Mouse (Mus musculus): ENCODE data around the gene Ehbp1l1. TPM values are rescaled to one million over a fixed set of nuclear protein-coding genes. Genes with fewer than 3 reads are reported as not detected.

The Ehbp1l1 gene
- polyA plus RNA-seq, 1 experiment, result 61.8 TPM

GRCm38 (mm10) chr19:5739446-5739845 lies 13.3 kb upstream of the Ehbp1l1 start:
- H3K36me3 ChIP-seq (ENCODE audit: control insufficient read depth, insufficient read depth, low read length), result no peaks in the 10 kb centered on the region
- H3K4me1 ChIP-seq (replicated peaks; ENCODE audit: control insufficient read depth, insufficient read depth, low read length), result 0 out of 2 replicates have a peak, but pooled peaks cover 3% of the 10 kb centered on the region
- no peak overlapping the region for H3K27ac ChIP-seq (ENCODE audit: control insufficient read depth, insufficient read depth, low read length)
- 83% methylated on average over 2 of the region's 2 CpGs for WGBS
- TF ChIP-seq CTCF (IDR thresholded peaks at IDR 0.05; ENCODE audit: borderline replicate concordance, control insufficient read depth, extremely low read depth, insufficient read depth, low read length, poor library complexity) (no peak), POLR2A (IDR thresholded peaks at IDR 0.05; ENCODE audit: control insufficient read depth, extremely low read depth, insufficient read depth, low read length, poor library complexity) (no peak)
- no peak for DNase-seq
- H3K4me3 ChIP-seq (ENCODE audit: control insufficient read depth, insufficient read depth, low read length), result no peak overlapping the region
- peaks cover 21% of the 10 kb centered on the region; the same call in 1 of the 2 replicates for H3K27me3 ChIP-seq (ENCODE audit: control insufficient read depth, insufficient read depth, low read length)

DNA sequence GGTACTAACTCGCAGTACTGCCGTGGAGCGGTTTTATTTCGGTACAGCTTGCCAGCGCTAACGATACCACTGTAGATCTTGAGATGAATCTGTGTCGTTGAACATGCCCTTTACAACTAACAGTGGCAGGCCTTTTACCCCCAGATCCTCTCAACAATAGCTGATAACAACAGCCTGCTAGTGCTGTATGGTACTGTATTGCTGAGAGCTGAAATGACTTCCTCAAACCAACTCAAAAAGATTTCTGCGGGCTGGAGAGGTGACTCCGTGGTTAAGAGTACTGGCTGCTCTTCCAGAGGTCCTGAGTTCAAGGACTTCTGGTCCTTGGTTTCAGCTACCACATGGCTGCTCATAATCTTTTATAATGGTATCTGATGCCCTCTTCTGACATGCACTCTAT lies 8.2 kb upstream of the Ehbp1l1 start:
- Histone ChIP-seq H3K4me3 (ENCODE audit: control insufficient read depth, insufficient read depth, low read length) (no peak overlapping the region), H3K36me3 (ENCODE audit: control insufficient read depth, insufficient read depth, low read length) (no peaks in the 10 kb centered on the region), H3K27me3 (ENCODE audit: control insufficient read depth, insufficient read depth, low read length) (no peaks in the 10 kb centered on the region; the same call in 1 of the 2 replicates), H3K4me1 (replicated peaks; ENCODE audit: control insufficient read depth, insufficient read depth, low read length) (peaks cover 15% of the 10 kb centered on the region), H3K27ac (ENCODE audit: control insufficient read depth, insufficient read depth, low read length) (no peak overlapping the region)
- TF ChIP-seq CTCF (IDR thresholded peaks at IDR 0.05; ENCODE audit: borderline replicate concordance, control insufficient read depth, extremely low read depth, insufficient read depth, low read length, poor library complexity) (no peak), POLR2A (IDR thresholded peaks at IDR 0.05; ENCODE audit: control insufficient read depth, extremely low read depth, insufficient read depth, low read length, poor library complexity) (no peak)
- DNase-seq, result no peak
- WGBS, result 63% methylated on average over 9 of the region's 9 CpGs

GRCm38 (mm10) chr19:5731264-5731978 lies 5.3 kb upstream of the Ehbp1l1 start:
- WGBS, result 1% methylated on average over 47 of the region's 47 CpGs
- DNase-seq, result peak; percentile 86
- Histone ChIP-seq H3K36me3 (ENCODE audit: control insufficient read depth, insufficient read depth, low read length) (no peaks in the 10 kb centered on the region), H3K4me3 (ENCODE audit: control insufficient read depth, insufficient read depth, low read length) (peak overlapping the region; percentile 89), H3K4me1 (replicated peaks; ENCODE audit: control insufficient read depth, insufficient read depth, low read length) (peaks cover 37% of the 10 kb centered on the region), H3K27ac (ENCODE audit: control insufficient read depth, insufficient read depth, low read length) (no peak overlapping the region), H3K27me3 (ENCODE audit: control insufficient read depth, insufficient read depth, low read length) (no peaks in the 10 kb centered on the region)
- TF ChIP-seq CTCF (IDR thresholded peaks at IDR 0.05; ENCODE audit: borderline replicate concordance, control insufficient read depth, extremely low read depth, insufficient read depth, low read length, poor library complexity), result peak; percentile 46; the same call in 1 of the 2 replicates
- no peak for TF ChIP-seq POLR2A (IDR thresholded peaks at IDR 0.05; ENCODE audit: control insufficient read depth, extremely low read depth, insufficient read depth, low read length, poor library complexity)

GRCm38 (mm10) chr19:5730314-5731186 lies 4.4 kb upstream of the Ehbp1l1 start:
- peak overlapping the region; percentile 89 for H3K4me3 ChIP-seq (ENCODE audit: control insufficient read depth, insufficient read depth, low read length)
- H3K36me3 ChIP-seq (ENCODE audit: control insufficient read depth, insufficient read depth, low read length), result no peaks in the 10 kb centered on the region
- H3K27ac ChIP-seq (ENCODE audit: control insufficient read depth, insufficient read depth, low read length), result no peak overlapping the region
- 87% methylated on average over 29 of the region's 29 CpGs for WGBS
- TF ChIP-seq CTCF (IDR thresholded peaks at IDR 0.05; ENCODE audit: borderline replicate concordance, control insufficient read depth, extremely low read depth, insufficient read depth, low read length, poor library complexity) (no peak), POLR2A (IDR thresholded peaks at IDR 0.05; ENCODE audit: control insufficient read depth, extremely low read depth, insufficient read depth, low read length, poor library complexity) (no peak)
- peaks cover 43% of the 10 kb centered on the region for H3K4me1 ChIP-seq (replicated peaks; ENCODE audit: control insufficient read depth, insufficient read depth, low read length)
- DNase-seq, result peak; percentile 55
- H3K27me3 ChIP-seq (ENCODE audit: control insufficient read depth, insufficient read depth, low read length), result no peaks in the 10 kb centered on the region

- DNase-seq, result peak; percentile 90
- TF ChIP-seq POLR2A (IDR thresholded peaks at IDR 0.05; ENCODE audit: control insufficient read depth, extremely low read depth, insufficient read depth, low read length, poor library complexity) (peak; percentile 79), CTCF (IDR thresholded peaks at IDR 0.05; ENCODE audit: borderline replicate concordance, control insufficient read depth, extremely low read depth, insufficient read depth, low read length, poor library complexity) (no peak)
- under 1% methylated on average over 37 of the region's 37 CpGs for WGBS
- H3K36me3 ChIP-seq (ENCODE audit: control insufficient read depth, insufficient read depth, low read length), result no peaks in the 10 kb centered on the region
- peaks cover 54% of the 10 kb centered on the region for H3K4me1 ChIP-seq (replicated peaks; ENCODE audit: control insufficient read depth, insufficient read depth, low read length)
- H3K27me3 ChIP-seq (ENCODE audit: control insufficient read depth, insufficient read depth, low read length), result no peaks in the 10 kb centered on the region
- H3K4me3 ChIP-seq (ENCODE audit: control insufficient read depth, insufficient read depth, low read length), result peak within 1 kb of the TSS; percentile 91
- no peak within 1 kb of the TSS for H3K27ac ChIP-seq (ENCODE audit: control insufficient read depth, insufficient read depth, low read length)
Measured at GRCm38 (mm10) chr19:5729444-5729815, 3.3 kb upstream of the Ehbp1l1 start, which contains the start of gene Fam89b. Fam89b (minus strand) TSS chr19:5729653.

GRCm38 (mm10) chr19:5728631-5729443 lies 2.7 kb upstream of the Ehbp1l1 start:
- DNase-seq, result peak; percentile 50
- WGBS, result 13% methylated on average over 37 of the region's 37 CpGs
- H3K4me1 ChIP-seq (replicated peaks; ENCODE audit: control insufficient read depth, insufficient read depth, low read length), result peaks cover 60% of the 10 kb centered on the region
- no peak overlapping the region for H3K27ac ChIP-seq (ENCODE audit: control insufficient read depth, insufficient read depth, low read length)
- TF ChIP-seq CTCF (IDR thresholded peaks at IDR 0.05; ENCODE audit: borderline replicate concordance, control insufficient read depth, extremely low read depth, insufficient read depth, low read length, poor library complexity) (no peak), POLR2A (IDR thresholded peaks at IDR 0.05; ENCODE audit: control insufficient read depth, extremely low read depth, insufficient read depth, low read length, poor library complexity) (no peak)
- H3K4me3 ChIP-seq (ENCODE audit: control insufficient read depth, insufficient read depth, low read length), result peak overlapping the region; percentile 91
- H3K27me3 ChIP-seq (ENCODE audit: control insufficient read depth, insufficient read depth, low read length), result no peaks in the 10 kb centered on the region
- H3K36me3 ChIP-seq (ENCODE audit: control insufficient read depth, insufficient read depth, low read length), result no peaks in the 10 kb centered on the region
